Mouse (Mus musculus) hindbrain, embryonic 14.5 days (tissue): ENCODE measurements around the gene Crisp3. TPM values are rescaled to one million over a fixed set of nuclear protein-coding genes. Genes with fewer than 3 reads are reported as not detected.

ENCODE experiments used
- polyA plus RNA-seq: library from polyadenylated mRNA; unstranded; fragments of >200 nt; fragmentation: Nextera tagmentation; extraction: Ambion mirVana; gene quantifications from 2 replicates; pipeline ENCODE4 v1.2.1, GENCODE M21; 2014

Crisp3 gene
- polyA plus RNA-seq, 1 experiment from 2014 or later: not detected

Other genes starting within 250 kb of the Crisp3 start
- not detected in 2 replicates for gene AC192777.2, start 146.8 kb downstream of the Crisp3 start, polyA plus RNA-seq
- gene Pgk2, start 33.6 kb downstream of the Crisp3 start, polyA plus RNA-seq: not detected in 2 replicates
- not detected in 2 replicates for gene Crisp1, start 76.9 kb upstream of the Crisp3 start, polyA plus RNA-seq